Mouse (Mus musculus) left cerebral cortex, adult 11 months (tissue): ENCODE measurements around the gene Ptpra.
"Not testable (repeated sequence)": the region's sequence is repeated elsewhere in the genome, so short reads cannot be mapped to it uniquely, and the experiment has no call there.

Experiments used
- DNase-seq: peaks from one replicate; pipeline ENCODE4 v3.0.0; 2022; ENCODE audit warnings: low spot score

The Ptpra gene

DNA sequence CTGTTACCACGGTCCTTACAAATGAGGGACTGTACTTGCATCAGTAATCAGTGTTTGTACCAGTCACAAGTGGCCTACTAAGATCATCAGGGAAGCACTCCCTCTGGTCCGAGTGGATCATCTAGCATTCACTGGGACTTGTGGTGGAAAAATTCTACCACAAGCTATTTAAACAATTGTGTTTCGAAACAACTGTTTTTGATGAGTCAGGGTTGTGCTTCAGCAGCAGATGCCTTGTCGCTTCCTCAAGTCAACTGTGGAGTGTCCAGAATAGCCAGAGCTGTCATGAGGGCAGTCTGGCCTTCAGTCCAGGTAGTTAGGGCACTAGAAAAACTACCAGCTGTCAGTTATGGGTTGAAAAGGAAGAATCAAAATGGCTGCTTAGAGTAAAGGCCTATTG lies 38.5 kb downstream of the Ptpra start:
- no peak for DNase-seq

DNA sequence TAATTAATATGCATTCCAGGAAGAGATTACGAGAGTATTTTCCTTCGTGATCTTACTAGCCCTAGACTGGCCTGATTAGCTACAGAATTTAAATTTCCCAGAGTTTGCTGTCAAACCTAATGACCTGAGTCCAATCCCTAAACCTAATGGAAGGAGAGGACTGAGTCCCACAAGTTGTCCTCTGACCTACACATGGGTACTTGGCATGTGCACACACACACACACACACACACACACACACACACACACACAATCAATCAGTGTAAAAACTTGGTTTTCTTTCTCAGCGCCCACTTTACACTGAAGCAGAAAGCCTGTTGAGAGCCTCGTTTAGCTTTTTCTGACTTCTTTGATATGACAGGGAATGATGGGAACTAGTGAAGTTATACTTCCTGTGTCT lies 41.1 kb downstream of the Ptpra start:
- no peak for DNase-seq

DNA sequence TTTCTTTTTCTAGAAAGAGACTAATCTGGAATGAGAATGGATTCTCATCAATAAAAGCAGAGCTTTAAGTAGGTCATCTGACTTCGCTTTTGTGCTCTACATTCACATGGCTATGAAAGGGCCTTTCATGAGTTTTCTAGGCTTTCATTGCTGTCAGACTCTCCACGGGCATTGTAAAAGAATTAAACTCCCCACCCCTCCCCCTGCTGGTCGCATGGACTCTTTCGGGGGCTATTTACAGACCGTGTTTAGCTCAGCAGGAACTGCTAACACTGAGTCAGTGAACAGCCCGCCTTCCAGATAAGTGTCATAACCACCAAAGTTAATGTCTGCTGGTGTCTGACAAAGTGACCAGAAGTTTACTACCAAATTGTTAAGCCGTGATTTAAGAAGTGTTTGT lies 41.5 kb downstream of the Ptpra start:
- peak; percentile 68 for DNase-seq

DNA sequence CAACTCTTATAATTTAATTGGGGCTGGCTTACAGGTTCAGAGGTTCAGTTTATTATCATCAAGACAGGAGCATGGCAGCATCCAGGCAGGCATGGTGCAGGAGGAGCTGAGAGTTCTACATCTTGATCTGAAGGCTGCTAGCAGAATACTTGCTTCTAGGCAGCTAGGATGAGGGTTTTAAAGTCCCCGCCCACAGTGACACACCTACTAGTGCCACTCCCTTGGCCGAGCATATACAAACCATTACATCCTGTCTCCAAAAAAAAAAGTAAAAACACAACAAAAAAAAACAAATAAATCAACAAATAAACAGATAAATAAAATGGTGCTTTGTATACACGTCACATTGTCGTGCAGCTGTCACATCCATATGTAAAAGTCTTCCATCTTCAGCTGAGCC lies 45.0 kb downstream of the Ptpra start:
- DNase-seq, result not testable (repeated sequence)

DNA sequence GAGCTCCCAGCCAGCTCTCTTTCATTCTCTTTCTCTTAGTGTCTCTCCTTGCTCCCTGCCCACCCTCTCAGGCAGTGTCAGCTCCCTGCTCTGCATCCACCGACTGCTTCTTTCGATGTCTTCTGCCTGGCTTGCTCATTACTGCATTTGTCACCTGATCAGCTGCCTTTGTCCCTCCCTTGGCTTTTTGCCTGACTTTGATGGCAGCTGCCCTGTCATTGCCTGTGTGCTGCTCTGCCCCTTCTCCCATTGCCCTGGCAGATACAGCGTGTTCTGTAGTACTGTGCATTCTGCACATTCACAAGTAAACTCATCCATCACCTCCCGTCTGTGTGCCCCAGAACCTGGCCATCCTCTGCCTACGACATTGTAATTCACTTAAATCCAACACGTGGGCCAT lies 46.0 kb downstream of the Ptpra start:
- DNase-seq, result peak; percentile 62

DNA sequence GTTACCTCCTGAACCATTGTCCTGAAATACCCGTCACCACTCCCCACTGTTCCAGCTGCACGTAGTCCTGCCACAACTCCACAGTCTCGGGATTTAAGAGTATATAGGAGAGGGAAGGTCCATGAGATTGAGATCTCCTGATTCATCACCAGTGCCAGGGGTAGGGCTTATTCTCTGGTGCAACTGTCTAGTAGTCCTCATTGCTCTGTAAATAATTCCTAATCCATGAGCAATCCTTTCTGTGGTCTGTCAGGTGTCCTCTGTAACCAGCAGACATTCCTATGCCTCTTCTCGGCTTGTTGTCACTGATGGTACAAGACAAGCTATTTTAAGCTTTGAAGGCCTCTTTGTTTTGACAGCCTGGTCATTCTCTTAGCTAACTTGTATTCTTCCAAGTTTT lies 46.9 kb downstream of the Ptpra start:
- no peak for DNase-seq

DNA sequence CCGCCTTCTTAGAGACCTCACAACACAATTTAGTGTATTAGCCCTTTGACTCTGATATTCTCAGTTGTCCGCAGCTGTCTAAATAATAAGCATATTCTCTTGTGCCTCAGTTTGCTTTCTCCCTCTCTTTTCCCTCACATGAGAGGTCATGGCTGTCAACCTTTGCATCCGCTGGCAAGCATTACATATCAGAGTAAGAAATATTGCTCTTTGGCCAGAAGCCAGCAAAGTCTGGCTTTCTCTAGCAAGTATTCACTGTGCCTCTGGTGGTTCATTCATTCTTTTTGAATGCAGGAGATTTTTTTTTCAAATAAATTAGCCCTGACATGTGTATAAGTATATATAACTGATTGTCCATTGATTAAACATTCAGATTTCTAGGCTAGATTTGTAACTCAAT lies 49.5 kb downstream of the Ptpra start:
- DNase-seq, result no peak

DNA sequence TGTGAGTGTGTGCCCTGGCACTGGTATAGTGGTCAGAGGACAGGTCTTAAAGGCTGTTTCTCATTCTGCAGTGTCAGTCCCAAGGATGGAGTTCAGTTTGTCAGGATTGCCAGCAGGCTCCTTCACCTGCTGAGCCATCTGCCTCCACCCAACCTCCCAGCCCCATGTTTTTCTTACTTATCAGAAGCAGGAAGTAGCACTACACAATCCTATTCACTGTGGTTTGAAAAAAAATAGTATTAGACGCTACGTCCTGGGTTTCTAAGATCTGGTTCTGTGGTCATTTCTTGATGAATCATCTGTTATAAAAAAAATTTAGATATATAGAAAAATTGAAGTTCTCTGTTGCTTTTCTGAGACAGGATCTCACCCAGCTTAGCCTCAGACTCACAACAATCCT lies 51.5 kb downstream of the Ptpra start:
- no peak for DNase-seq

DNA sequence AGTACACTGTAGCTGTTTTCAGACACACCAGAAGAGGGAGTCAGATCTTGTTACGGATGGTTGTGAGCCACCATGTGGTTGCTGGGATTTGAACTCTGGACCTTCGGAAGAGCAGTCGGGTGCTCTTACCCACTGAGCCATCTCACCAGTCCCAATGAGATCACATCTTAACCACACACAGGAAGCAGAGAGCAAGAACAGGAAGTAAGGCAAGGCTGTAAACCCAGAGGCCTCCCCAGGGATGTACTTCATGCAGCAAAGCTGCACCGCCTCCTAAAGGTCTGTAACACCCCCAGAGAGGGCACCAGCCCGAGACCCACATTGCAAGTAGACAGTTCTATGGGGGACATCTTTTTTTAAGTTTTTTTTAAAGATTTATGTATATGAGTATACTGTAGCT lies 61.5 kb downstream of the Ptpra start:
- DNase-seq, result not testable (repeated sequence)

DNA sequence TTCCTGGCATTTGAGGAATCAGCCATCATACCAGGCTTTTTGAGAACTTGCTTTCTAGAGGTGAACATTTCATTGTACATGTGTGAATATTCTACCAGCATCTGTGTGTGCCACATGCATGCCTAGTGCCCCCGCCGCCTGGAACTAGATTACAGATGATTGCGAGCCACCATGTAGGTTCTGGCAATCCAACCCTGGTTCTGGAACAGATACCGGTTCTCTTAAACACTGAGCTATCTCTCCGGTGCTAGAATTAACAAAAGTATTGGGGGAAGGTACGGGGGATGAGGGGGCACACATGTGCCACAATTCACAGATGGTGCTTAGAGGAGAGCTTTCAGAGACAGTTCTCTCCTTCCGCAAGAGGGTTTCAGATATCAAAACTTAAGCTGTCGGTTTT lies 63.8 kb downstream of the Ptpra start:
- DNase-seq, result no peak

DNA sequence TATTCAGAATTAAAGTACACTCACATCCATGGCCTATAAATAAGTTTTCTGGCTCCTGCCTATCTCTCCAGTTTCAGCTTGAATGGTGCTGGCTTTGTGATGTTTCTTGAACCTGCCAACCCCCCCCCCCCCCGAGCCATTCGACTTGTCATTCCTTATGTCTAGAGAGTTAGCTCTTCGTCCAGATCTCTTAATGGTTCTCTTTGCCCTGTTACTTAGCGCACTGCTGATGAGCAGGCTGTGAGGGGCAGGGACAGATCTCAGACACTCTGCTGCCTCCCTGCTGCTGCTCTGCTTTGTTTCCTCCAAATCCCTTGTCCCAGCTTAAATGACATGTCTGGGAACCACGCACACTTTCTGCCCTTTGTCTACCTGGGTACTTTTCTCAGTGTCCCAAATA lies 65.7 kb downstream of the Ptpra start:
- no peak for DNase-seq

DNA sequence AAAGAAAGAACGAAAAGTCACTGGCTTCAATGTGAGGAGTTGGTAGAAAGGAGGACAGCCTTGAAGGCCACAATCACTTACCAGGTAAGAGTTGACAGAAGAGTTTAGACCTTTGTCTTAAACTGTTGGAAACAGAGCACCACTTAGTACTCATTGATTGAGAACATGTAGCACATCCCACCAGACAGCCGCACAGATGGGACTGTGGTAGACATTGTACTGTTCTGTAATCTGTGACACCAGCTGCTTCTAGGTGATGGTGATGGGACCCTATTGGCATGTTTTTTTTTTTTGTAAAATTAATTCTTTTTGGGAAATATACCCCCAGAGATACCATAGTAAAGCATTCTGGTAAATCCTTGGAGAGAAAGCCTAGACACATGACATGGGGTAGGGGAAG lies 71.8 kb downstream of the Ptpra start:
- no peak for DNase-seq

DNA sequence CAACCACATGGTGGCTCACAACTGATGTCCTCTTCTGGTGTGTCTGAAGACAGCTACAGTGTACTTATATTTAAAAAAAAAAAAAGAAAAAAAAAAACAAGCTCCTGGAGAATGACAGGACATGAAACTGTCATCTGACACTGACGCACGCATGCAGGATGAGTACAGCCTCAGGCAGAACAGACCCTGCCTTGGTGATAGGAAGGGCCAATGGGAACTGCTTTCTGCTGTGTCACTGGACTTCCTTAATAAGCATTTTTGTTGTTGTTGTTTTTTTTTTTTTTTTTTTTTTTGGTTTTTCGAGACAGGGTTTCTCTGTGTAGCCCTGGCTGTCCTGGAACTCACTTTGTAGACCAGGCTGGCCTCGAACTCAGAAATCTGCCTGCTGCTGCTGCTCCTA lies 75.4 kb downstream of the Ptpra start:
- DNase-seq, result not testable (repeated sequence)

DNA sequence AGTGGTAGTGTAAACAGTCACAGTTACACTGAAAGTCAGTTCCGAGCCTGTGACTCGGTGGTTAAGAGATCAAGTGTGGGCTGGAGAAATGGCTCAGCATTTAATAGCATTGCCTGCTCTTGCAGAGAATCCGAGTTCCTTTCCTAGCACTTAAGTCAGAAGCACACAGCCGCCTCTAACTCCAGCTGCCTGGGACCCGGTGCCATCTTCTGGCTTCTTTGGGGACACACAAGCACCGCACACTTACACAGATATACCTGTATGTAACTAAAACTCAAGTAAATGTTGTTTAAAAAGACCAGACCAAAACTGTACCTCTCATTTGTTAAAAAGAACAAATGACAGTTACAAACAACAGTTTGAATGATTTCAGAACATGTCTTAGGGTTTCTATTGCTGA lies 78.4 kb downstream of the Ptpra start:
- DNase-seq, result no peak

DNA sequence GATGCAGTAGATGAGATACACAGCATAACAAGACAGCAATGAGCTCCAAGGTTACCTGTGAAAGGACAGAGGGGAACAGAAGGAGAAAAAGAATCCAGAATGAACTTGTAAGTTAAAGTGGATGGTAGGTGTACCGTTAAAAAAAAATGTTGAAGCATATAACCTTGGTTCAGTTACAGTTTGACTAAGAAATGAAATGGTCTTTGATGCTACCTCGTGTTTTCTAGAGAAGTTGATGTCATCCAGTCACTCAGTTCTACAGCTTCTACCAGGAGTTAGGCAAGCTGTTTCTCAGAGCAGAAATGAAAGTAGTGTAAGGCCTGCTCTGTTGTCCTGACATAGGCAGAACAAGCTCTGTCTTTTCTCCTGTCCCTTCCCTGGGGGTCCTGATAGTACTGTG lies 79.2 kb downstream of the Ptpra start:
- DNase-seq, result no peak

DNA sequence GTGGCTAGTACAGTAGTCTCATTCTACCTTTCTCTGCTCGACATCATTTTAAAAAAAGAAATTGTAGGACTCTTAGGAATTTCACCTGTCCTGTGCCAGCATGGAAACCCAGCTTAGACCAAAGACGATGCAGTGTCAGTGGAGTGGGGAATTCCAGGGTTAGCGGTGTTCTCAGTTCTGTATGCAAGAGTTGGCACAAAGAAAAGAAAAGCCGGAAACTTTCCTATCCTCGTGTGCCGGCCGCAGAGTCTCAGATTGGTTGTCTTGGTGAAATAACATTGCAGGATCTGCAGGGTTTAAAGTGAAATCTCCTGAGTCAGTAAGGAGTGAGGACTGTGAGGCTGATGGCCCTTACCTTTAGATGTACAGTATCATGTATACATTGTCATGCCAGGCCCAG lies 79.8 kb downstream of the Ptpra start:
- DNase-seq, result no peak

DNA sequence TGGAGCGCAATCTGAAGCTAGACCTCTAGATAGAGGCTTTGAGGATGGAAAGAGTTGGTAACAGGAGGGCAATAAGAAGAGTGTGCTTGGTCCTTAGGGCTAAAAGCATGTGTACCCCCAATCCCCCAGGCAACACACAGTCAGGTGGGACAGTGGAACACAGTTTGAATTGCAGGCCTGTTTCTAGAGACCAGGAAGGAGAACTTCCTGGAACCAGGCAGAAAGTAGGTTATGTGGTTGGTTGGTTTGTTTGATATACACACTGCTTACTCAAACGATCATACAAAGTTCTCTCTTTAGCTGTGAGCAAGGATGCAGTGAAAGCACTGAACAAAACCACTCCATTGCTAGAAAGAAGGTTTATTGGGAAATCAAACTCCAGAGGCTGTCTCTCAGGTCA lies 82.1 kb downstream of the Ptpra start:
- no peak for DNase-seq

DNA sequence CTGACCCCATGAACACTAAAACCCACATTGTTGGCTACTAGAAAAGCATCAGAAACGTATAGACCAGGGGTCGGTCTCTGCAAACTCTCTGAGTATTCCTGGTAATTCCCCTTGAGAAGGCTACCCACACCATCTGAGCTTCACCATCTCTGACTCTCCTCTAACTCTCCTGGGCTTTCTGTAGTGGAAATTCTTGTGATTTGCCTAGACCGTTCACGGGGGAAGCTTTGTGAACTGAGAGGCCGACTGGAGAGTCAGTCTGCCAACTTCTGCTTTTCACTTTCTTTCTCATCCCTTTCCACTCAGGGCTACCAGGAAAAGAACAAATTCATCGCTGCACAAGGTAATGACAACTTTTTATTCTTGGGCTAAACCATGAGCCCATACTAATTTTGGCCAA lies 84.9 kb downstream of the Ptpra start:
- no peak for DNase-seq

DNA sequence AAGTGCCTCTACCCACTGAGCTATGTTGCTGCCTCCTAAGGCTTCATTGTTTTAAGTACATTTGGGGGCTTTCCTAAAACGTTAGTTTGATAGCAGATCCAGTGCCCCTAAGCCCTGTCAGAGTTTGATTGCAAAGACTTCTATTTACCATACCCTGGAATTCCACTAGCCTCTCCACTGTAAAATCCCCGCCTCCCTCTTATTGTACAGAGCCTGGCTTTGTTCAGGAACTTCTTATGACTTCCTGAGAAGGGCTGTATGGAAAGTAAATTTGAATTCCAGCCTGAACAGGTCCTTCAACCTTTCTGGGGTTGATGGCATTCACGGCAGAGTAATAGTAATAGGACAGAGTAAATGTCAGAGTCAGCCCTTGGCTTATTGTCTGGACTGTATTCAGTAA lies 86.8 kb downstream of the Ptpra start:
- DNase-seq, result no peak

DNA sequence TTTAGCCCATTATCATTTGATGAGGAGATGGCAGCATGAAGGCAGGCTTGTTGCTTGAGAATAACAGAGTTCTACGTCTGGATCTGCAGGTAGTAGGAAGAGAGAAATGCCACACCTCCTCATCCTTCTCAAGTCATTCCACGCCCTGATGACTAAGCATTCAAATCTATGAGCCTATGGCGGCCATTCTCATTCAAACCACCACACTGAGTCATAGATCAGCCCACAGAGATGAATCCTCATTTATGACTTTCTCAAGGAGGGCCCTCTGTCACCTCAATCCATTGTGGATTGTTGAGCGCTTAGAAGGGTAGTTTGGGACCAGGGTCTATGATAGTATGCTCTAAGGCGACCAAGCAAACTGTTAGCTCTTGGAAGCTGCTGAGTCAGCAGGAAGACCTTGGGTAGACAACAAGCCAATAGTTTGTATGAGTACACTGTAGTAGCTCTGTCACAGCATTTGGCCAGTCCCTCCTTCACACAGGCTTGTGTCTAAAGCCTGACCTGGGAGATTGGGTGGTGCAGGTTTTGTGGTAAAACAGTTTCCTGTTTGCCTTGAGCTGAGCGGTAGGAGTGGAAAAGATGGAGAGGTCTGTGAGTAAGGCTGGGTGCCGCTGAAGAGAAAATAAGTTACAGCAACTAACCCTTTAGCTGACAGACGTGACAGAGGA lies 88.9 kb downstream of the Ptpra start:
- DNase-seq, result no peak

DNA sequence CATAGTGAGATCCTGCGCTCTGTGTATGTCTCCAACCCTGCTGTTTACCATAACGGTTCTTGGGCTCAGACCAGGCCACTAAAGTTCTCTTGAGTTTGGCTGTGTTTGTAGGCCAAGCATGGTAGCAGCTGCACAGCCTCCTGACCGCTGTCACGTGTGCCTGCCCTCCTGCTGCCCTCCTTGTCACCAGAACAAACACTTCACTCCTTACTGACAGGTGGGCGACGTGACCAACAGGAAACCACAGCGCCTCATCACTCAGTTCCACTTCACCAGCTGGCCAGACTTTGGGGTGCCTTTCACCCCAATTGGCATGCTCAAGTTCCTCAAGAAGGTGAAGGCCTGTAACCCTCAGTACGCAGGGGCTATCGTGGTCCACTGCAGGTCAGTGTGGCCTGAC lies 90.2 kb downstream of the Ptpra start:
- DNase-seq, result no peak

DNA sequence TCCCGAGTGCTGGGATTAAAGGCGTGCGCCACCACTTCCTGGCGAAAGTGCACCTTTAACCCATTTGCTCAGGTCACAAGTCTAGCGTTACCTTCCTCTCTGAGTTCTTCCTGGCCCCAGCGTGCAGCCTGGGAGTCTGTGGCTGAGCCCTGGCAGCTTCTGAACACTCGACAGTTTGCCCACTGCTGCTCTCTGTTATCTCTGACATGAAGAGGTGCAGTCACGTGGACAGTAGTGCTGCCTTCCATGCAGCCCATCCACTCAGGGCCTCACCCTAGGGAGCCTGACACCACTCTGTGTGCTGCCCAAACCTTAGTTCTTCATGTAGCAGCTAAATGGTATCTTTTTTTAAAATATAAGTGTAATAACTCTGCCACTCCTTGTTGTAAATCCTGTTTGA lies 96.9 kb downstream of the Ptpra start:
- no peak for DNase-seq

DNA sequence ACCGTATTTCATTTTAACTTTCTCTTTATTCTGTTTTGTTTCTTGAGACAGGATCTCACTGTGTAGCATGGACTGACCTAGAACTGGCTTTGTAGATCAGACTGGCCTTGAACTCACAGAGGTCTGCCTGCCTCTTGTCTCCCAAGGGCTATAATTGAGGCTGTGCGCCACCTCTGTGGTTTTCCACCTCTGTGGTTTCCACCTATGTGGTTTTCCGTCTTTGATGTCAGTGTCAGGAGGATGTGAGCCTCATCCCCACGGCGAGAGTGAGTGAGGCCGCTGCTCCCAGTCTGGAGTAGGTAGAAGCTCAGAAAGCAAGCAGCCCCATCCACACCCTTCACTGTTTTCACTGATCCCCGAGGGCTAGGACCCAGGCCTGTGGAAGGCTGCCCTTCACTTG lies 104.8 kb downstream of the Ptpra start:
- DNase-seq, result no peak

DNA sequence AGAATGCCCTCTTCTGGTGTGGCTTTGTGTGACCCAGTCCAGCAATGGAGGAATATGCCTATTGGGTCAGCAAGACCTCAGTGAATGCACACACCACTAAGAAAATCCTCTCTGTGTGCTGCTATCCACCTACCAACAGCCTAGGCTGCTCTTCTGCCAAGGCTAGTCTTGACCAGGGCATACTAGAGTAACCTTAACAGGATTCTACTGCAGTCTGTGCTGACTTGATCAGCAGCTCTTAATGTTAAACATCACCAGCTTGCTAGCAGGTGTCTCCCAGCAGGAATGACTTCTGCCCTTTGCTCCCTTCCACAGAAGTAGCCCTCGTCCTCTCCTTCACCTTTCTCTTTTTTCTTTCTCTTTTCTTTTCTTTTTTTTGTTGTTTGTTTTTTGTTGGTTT lies 106.2 kb downstream of the Ptpra start:
- DNase-seq, result no peak

DNA sequence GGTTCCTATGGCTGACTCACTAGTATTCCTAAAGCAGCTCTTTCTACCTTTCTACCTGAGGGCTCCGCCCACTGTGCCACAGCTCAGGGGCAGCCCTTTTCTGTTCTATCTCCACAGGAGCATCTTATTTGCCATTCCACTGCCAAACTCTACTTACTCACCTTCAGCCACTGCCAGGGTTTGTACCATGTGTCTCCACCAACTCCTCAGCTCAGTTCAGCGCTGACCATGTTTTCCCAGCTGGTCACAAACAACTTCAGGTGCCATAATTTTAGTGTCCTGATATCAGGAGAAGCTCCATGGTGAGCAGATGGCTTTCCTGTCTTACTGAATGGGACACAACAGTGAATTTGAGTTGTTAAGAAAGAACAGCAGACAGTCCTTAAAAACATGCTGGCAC lies 107.4 kb downstream of the Ptpra start:
- DNase-seq, result no peak
